Mouse (Mus musculus) lung, adult 2 months (tissue): ENCODE results near the gene Krt83.

Experiments used
- CTCF ChIP-seq: fragments of 200-500 bp; IDR thresholded peaks from 2 replicates; pipeline ENCODE4 v1.5.1; 2011; ENCODE audit warnings: mild to moderate bottlenecking, low read length, control low read depth; ENCODE audit not compliant: insufficient read depth
- POLR2A ChIP-seq: fragments of 200-500 bp; IDR thresholded peaks from 2 replicates; pipeline ENCODE4 v1.6.1; 2011; ENCODE audit warnings: low read depth, mild to moderate bottlenecking, control low read depth, low read length, borderline replicate concordance; ENCODE audit errors: extremely low read depth

DNA sequence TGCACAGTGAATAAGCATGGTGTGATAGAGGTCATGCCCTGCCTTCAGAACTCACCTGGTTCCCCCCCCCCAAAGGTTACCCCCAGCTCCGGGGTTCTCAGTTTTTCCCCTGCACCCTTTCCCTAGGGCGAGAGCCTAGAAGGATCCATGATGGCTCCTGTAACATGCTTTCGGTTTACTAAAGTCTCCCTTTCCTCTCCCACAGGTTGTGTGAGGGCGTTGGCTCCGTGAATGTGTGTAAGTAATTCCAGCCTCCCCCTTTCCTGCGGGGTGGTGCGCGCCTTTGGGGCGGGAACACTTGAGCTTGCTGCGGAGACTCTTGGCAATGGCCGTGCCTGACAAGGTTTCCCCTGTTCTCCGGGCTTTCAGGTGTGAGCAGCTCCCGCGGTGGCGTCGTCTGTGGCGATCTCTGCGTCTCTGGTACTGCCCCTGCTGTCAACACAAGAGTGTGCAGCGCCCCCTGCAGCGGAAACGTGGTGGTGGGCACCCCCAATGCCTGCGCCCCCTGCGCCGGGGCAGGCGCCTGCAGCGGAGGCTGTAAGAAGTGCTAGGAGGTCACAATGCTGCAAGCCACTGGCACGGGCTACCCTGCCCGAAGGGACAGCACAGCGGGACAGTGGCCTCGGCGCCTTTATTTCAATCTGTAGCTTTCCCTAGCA lies 12.2 kb downstream of the Krt83 start:
- no peak for TF ChIP-seq POLR2A
- no peak for TF ChIP-seq CTCF
